Mouse (Mus musculus): ENCODE measurements around the gene Clca3a1.
"Not testable (repeated sequence)": the region's sequence is repeated elsewhere in the genome, so short reads cannot be mapped to it uniquely, and the experiment has no call there.

Clca3a1 gene

GRCm38 (mm10) chr3:144760592-144761309, at the start of gene Clca3a1:
Clca3a1 (minus strand) TSS chr3:144760977.
- peak; percentile 40 for DNase-seq

- DNase-seq: not testable (repeated sequence)
Measured at GRCm38 (mm10) chr3:144808153-144808925, 47.6 kb upstream of the Clca3a1 start.

- DNase-seq: not testable (repeated sequence)
Measured at GRCm38 (mm10) chr3:144806626-144807025, 45.8 kb upstream of the Clca3a1 start.

- DNase-seq: peak; percentile 19
Measured at GRCm38 (mm10) chr3:144801861-144802260, 41.1 kb upstream of the Clca3a1 start.

- no peak for DNase-seq
Measured at GRCm38 (mm10) chr3:144785181-144786148, 24.7 kb upstream of the Clca3a1 start.

- DNase-seq: no peak
Measured at GRCm38 (mm10) chr3:144765161-144765560, 4.4 kb upstream of the Clca3a1 start.

GRCm38 (mm10) chr3:144761454-144761853, 677 bp upstream of the Clca3a1 start:
- peak; percentile 8 for DNase-seq

GRCm38 (mm10) chr3:144759719-144760118, 1.1 kb downstream of the Clca3a1 start:
- DNase-seq: no peak

- not testable (repeated sequence) for DNase-seq
Measured at GRCm38 (mm10) chr3:144756103-144756502, 4.7 kb downstream of the Clca3a1 start.

GRCm38 (mm10) chr3:144753120-144753519, 7.7 kb downstream of the Clca3a1 start:
- peak; percentile 16 for DNase-seq

GRCm38 (mm10) chr3:144749062-144749963, 11.5 kb downstream of the Clca3a1 start:
- DNase-seq: not testable (repeated sequence)

GRCm38 (mm10) chr3:144747706-144748105, 13.1 kb downstream of the Clca3a1 start:
- DNase-seq: not testable (repeated sequence)

- not testable (repeated sequence) for DNase-seq
Measured at GRCm38 (mm10) chr3:144738396-144738795, 22.4 kb downstream of the Clca3a1 start.

- DNase-seq: peak; percentile 65
Measured at GRCm38 (mm10) chr3:144736831-144737230, 23.9 kb downstream of the Clca3a1 start.

GRCm38 (mm10) chr3:144723455-144723854, 37.3 kb downstream of the Clca3a1 start:
- DNase-seq: peak; percentile 67

- DNase-seq: not testable (repeated sequence)
Measured at GRCm38 (mm10) chr3:144722566-144722965, 38.2 kb downstream of the Clca3a1 start.

GRCm38 (mm10) chr3:144721860-144722256, 38.9 kb downstream of the Clca3a1 start:
- DNase-seq: no peak

GRCm38 (mm10) chr3:144721077-144721859, 39.5 kb downstream of the Clca3a1 start:
- no peak for DNase-seq

GRCm38 (mm10) chr3:144719901-144720747, 40.7 kb downstream of the Clca3a1 start, which contains the start of gene Sh3glb1:
Sh3glb1 (minus strand) TSS chr3:144720335.
- DNase-seq: peak; percentile 97

All from lung, postnatal 10 days (tissue).